Mouse (Mus musculus) ovary, adult 18-20 months (tissue): ENCODE measurements around the gene Fam169b.
"Not testable (repeated sequence)": the region's sequence is repeated elsewhere in the genome, so short reads cannot be mapped to it uniquely, and the experiment has no call there.

Source experiments
- DNase-seq: peaks from one replicate; pipeline ENCODE4 v3.0.0; 2022; ENCODE audit warnings: low spot score, mixed read lengths

The Fam169b gene

GRCm38 (mm10) chr7:68264531-68264930, 9.1 kb upstream of the Fam169b start:
- peak; percentile 42 for DNase-seq

- DNase-seq: no peak
These were observed 8.2 kb upstream of the Fam169b start for GRCm38 (mm10) chr7:68265391-68265790.

- DNase-seq: no peak
These were observed 6.9 kb upstream of the Fam169b start for GRCm38 (mm10) chr7:68266691-68267090.

- no peak for DNase-seq
These were observed 3.1 kb upstream of the Fam169b start for GRCm38 (mm10) chr7:68270551-68270950.

GRCm38 (mm10) chr7:68271816-68272215, 1.8 kb upstream of the Fam169b start:
- no peak for DNase-seq

GRCm38 (mm10) chr7:68272607-68273006, 1.0 kb upstream of the Fam169b start:
- no peak for DNase-seq

GRCm38 (mm10) chr7:68274218-68274617, 579 bp downstream of the Fam169b start:
- DNase-seq: no peak

- DNase-seq: no peak
These were observed 1.3 kb downstream of the Fam169b start for GRCm38 (mm10) chr7:68274951-68275350.

GRCm38 (mm10) chr7:68275445-68275837, 1.8 kb downstream of the Fam169b start:
- DNase-seq: not testable (repeated sequence)

GRCm38 (mm10) chr7:68275838-68276731, 2.4 kb downstream of the Fam169b start:
- DNase-seq: no peak

GRCm38 (mm10) chr7:68277054-68277896, 3.6 kb downstream of the Fam169b start:
- no peak for DNase-seq

GRCm38 (mm10) chr7:68277897-68278270, 4.2 kb downstream of the Fam169b start:
- no peak for DNase-seq

- no peak for DNase-seq
These were observed 4.7 kb downstream of the Fam169b start for GRCm38 (mm10) chr7:68278385-68278784.

- no peak for DNase-seq
These were observed 5.3 kb downstream of the Fam169b start for GRCm38 (mm10) chr7:68278908-68279307.

- DNase-seq: no peak
These were observed 5.8 kb downstream of the Fam169b start for GRCm38 (mm10) chr7:68279481-68279880.

GRCm38 (mm10) chr7:68280352-68280869, 6.8 kb downstream of the Fam169b start:
- no peak for DNase-seq

GRCm38 (mm10) chr7:68281341-68281740, 7.7 kb downstream of the Fam169b start:
- DNase-seq: no peak

GRCm38 (mm10) chr7:68282304-68283132, 8.9 kb downstream of the Fam169b start:
- no peak for DNase-seq

- DNase-seq: not testable (repeated sequence)
These were observed 9.5 kb downstream of the Fam169b start for GRCm38 (mm10) chr7:68283133-68283520.

GRCm38 (mm10) chr7:68283776-68284175, 10.1 kb downstream of the Fam169b start:
- DNase-seq: no peak

- DNase-seq: no peak
These were observed 12.2 kb downstream of the Fam169b start for GRCm38 (mm10) chr7:68285851-68286298.
